Mouse (Mus musculus) bone marrow macrophage, adult 2 months (primary cell): Measurements from ENCODE around the gene Arhgap19.

Experiments
- CTCF ChIP-seq: IDR thresholded peaks from 2 replicates; pipeline ENCODE4 v1.5.1; 2012; ENCODE audit warnings: low read depth, mild to moderate bottlenecking, low read length, moderate library complexity
- POLR2A ChIP-seq: IDR thresholded peaks from 2 replicates; pipeline ENCODE4 v1.6.1; 2012; ENCODE audit warnings: mild to moderate bottlenecking, low read depth, low read length, borderline replicate concordance

DNA sequence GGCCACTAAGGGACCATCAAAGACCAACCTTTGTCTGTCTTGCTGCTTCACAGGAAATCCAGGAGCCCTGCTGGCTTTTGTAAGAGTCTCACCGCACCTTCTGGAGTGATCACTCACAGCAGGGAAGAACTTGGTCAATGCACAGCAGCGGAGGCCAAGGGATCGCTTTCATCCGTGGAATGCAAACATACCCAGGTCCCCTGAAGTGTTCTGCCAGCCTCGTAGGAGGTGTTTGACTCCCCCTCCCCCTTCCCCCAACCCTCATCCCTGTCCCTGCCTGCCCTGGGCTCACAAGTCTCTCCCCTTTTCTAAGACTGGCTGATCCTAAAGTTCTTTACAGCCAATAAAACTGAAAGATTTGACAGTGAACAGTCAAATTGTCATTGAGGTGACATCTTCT is 19.6 kb upstream of the Arhgap19 start:
- TF ChIP-seq CTCF = no peak
- no peak for TF ChIP-seq POLR2A
